ENCODE assay signal across 8 mouse cellular contexts in genomic region chr12:80394045-80394444, GRCm38 (mm10). TPM values are rescaled to one million over a fixed set of nuclear protein-coding genes. Genes with fewer than 3 reads are reported as not detected.
DNase-seq lines count a peak whose midpoint lies in the region; ATAC-seq and TF ChIP-seq lines count a peak whose summit lies in the region.
"Had no signal": no experiment of that assay in that cellular context is flagged by ENCODE, and none has a peak within 500 bp of the region (broad histone marks: within the 10 kb centered on the region; RNA-seq: fewer than 3 reads in every experiment).

No protein-coding gene starts in this region.

- WGBS in heart, adult 2 months = 86% methylated on average over 2 of the region's 2 CpGs
- 88% methylated on average over 2 of the region's 2 CpGs for WGBS in lung, postnatal 0 days
- 96% methylated on average over 2 of the region's 2 CpGs for WGBS in hindbrain, embryonic 14.5 days

- no peaks in the 10 kb centered on the region; the same call in 1 of the 2 replicates for H3K79me2 ChIP-seq in heart, adult 2 months (replicated peaks; ENCODE audit: control insufficient read depth, insufficient read depth, low read length)

- TF ChIP-seq POLR2A in heart, adult 2 months (IDR thresholded peaks at IDR 0.05; ENCODE audit: insufficient read depth, low read depth, low read length) = no peak

- H3K4me2 ChIP-seq in lung, postnatal 0 days (replicated peaks; ENCODE audit: low read depth, low read length) = no peak overlapping the region
- H3K4me2 ChIP-seq in hindbrain, embryonic 14.5 days (replicated peaks) = no peak overlapping the region
- H3K4me2 ChIP-seq: hindbrain, embryonic 15.5 days had no signal

- ATAC-seq in lung, postnatal 0 days = no peak
- ATAC-seq in hindbrain, embryonic 14.5 days (ENCODE audit: low FRiP score) = no peak

- no peak for TF ChIP-seq EP300 in heart, adult 2 months (IDR thresholded peaks at IDR 0.05; ENCODE audit: insufficient read depth, low read depth, low read length)
- TF ChIP-seq EP300 in lung, postnatal 0 days (IDR thresholded peaks at IDR 0.05) = no peak

- H3K27ac ChIP-seq in heart, adult 2 months = no peak overlapping the region
- no peak overlapping the region for H3K27ac ChIP-seq in lung, postnatal 0 days (ENCODE audit: low read length)
- H3K27ac ChIP-seq in hindbrain, embryonic 14.5 days = no peak overlapping the region
- H3K27ac ChIP-seq: hindbrain, embryonic 15.5 days had no signal

- peak; percentile 70 for TF ChIP-seq CTCF in heart, adult 2 months (IDR thresholded peaks at IDR 0.05)
- TF ChIP-seq CTCF in lung, postnatal 0 days (IDR thresholded peaks at IDR 0.05) = no peak

- H3K36me3 ChIP-seq in heart, adult 2 months (ENCODE audit: control insufficient read depth, insufficient read depth, low read length) = peaks cover 2% of the 10 kb centered on the region; the same call in 1 of the 2 replicates
- H3K36me3 ChIP-seq in lung, postnatal 0 days (ENCODE audit: insufficient read depth, low read length) = peaks cover 27% of the 10 kb centered on the region; the same call in 1 of the 2 replicates
- H3K36me3 ChIP-seq in hindbrain, embryonic 14.5 days (replicated peaks; ENCODE audit: control insufficient read depth, insufficient read depth) = peaks cover 63% of the 10 kb centered on the region

- no peaks in the 10 kb centered on the region for H3K27me3 ChIP-seq in heart, adult 2 months (ENCODE audit: control insufficient read depth, insufficient read depth, low read length)
- H3K27me3 ChIP-seq in lung, postnatal 0 days (replicated peaks; ENCODE audit: insufficient read depth, low read length) = no peaks in the 10 kb centered on the region
- no peaks in the 10 kb centered on the region for H3K27me3 ChIP-seq in hindbrain, embryonic 14.5 days (ENCODE audit: control insufficient read depth, insufficient read depth, low read length)
- H3K27me3 ChIP-seq: hindbrain, embryonic 15.5 days had no signal

- intact Hi-C loops in heart, adult 2 months (cut with DNase I) = loop anchor here (10.0 kb wide), 1 partner anchor 331 kb away; no protein-coding TSS in a partner anchor
- intact Hi-C loops in gastrocnemius, postnatal 14 days (cut with DNase I; ENCODE audit: low total_unique reads) = loop anchor here (10.0 kb wide), 1 partner anchor 71 kb away; the partner anchor contains the start of gene Exd2

- H3K4me1 ChIP-seq in heart, adult 2 months (ENCODE audit: control insufficient read depth, insufficient read depth, low read length) = no peaks in the 10 kb centered on the region
- H3K4me1 ChIP-seq in lung, postnatal 0 days (ENCODE audit: insufficient read depth, low read depth, low read length) = no peaks in the 10 kb centered on the region
- no peaks in the 10 kb centered on the region for H3K4me1 ChIP-seq in hindbrain, embryonic 14.5 days (replicated peaks; ENCODE audit: control insufficient read depth, insufficient read depth, low read length)
- H3K4me1 ChIP-seq: hindbrain, embryonic 15.5 days had no signal

- DNase-seq in heart, adult 2 months = peak in 1 of 2 experiments; percentile 44
- no peak for DNase-seq in heart, adult 8-10 months (ENCODE audit: low spot score)
- DNase-seq in lung, postnatal 14 days = peak; percentile 50
- no peak for DNase-seq in lung, postnatal 0 days (ENCODE audit: low spot score)
- peak; percentile 31 for DNase-seq in gastrocnemius, postnatal 14 days
- peak; percentile 39 for DNase-seq in thymus, postnatal 25 days
- no peak for DNase-seq in hindbrain, embryonic 14.5 days (ENCODE audit: low spot score)

- no peak overlapping the region for H3K9ac ChIP-seq in heart, adult 2 months (ENCODE audit: low read depth, low read length)
- no peak overlapping the region for H3K9ac ChIP-seq in lung, postnatal 0 days (replicated peaks; ENCODE audit: low read depth)
- no peak overlapping the region for H3K9ac ChIP-seq in hindbrain, embryonic 14.5 days
- H3K9ac ChIP-seq: hindbrain, embryonic 15.5 days had no signal

- no peak overlapping the region for H3K4me3 ChIP-seq in heart, adult 2 months
- no peak overlapping the region for H3K4me3 ChIP-seq in lung, postnatal 0 days (ENCODE audit: low read depth, low read length)
- H3K4me3 ChIP-seq in hindbrain, embryonic 14.5 days (replicated peaks; ENCODE audit: low read length) = no peak overlapping the region
- H3K4me3 ChIP-seq: hindbrain, embryonic 15.5 days had no signal

- no peaks in the 10 kb centered on the region for H3K9me3 ChIP-seq in lung, postnatal 0 days (ENCODE audit: low read length)
- H3K9me3 ChIP-seq in hindbrain, embryonic 14.5 days (ENCODE audit: control insufficient read depth, low read length) = no peaks in the 10 kb centered on the region
- H3K9me3 ChIP-seq: hindbrain, embryonic 15.5 days had no signal

RNA-seq across cellular contexts. Expression of gene Dcaf5, which starts 42.4 kb away (rescaled TPM):
- 10 to 100 TPM; 32.4 to 38.1 TPM for total RNA-seq in heart, adult 2 months (2021)
- polyA plus RNA-seq in heart, adult 2 months (2012; rRNA removed) = 15.9 and 24.9 TPM in 2 replicates
- total RNA-seq in heart, adult 8-10 months (2022) = 10 to 100 TPM; 30.8 to 46.6 (median 38.2) TPM
- 7.7 and 8.3 TPM in 2 replicates for polyA plus RNA-seq in lung, postnatal 0 days (2015; fragmentation: Nextera tagmentation; extraction: Ambion mirVana)
- total RNA-seq in gastrocnemius, postnatal 14 days (2021) = 10 to 100 TPM; 26.0 to 27.2 TPM
- 24.3 and 24.9 TPM in 2 replicates for polyA plus RNA-seq in hindbrain, embryonic 14.5 days (2014; fragmentation: Nextera tagmentation; extraction: Ambion mirVana)

Comparison
In these comparisons a context has a peak if more than half of its experiments do, and no peak if none do; other contexts are left out.
1. DNase-seq: peak in lung, postnatal 14 days (single experiment), gastrocnemius, postnatal 14 days (single experiment) and thymus, postnatal 25 days (single experiment); none in heart, adult 8-10 months (single experiment), lung, postnatal 0 days (single experiment) and hindbrain, embryonic 14.5 days (single experiment).